Mouse (Mus musculus): ENCODE data around the gene Rala.
"Not testable (repeated sequence)": the region's sequence is repeated elsewhere in the genome, so short reads cannot be mapped to it uniquely, and the experiment has no call there.

The Rala gene

DNA sequence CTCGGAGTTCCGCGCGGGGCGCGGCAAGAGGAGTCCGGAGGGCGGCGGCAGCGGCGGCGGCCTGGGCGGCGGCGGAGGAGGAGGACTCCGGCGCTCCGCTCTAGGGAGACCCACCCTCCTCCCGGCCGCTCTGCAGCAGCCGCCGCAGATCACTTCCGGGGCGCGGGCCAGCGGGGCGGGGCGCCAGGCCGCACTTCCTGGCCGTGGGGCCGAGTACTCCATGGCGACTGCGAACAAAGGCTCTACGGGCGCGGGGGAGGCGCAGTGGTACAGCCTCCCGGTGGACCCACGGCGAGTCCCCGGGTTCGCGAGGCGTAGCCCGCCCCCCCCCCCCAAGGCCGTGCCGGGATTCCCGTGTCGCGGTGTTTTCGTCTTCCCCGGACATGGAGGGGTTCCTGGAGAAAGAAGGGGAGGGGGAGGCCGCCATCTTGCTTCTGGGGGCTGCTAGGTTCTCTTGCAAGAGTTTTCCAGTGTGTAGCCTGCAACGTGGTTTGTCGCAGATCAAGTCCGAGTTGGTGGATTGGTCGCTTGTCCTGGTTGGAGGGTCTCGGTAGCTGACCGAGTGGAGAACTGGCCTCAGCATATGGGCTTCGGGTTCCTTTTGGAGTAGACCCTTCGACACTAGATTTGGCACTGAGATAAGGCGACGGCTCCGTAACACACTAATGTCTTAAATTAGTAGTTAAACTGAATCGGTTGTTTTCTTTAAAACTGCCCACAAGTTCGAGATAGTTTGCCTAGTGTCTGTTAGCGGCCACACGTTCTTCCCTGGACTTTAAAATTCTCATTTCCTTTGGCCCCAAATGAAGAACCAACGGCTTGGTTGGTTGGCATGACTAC, at the start of gene Rala:
TSS of gene Rala (minus strand) at position 162 of the 840 bp plus-strand sequence.
- DNase-seq, result peak; percentile 93 to 97

- DNase-seq, result no peak
Measured at GRCm38 (mm10) chr13:17993515-17993847, 49.4 kb upstream of the Rala start.

GRCm38 (mm10) chr13:17992697-17993514, 48.9 kb upstream of the Rala start, which contains the start of gene Yae1d1:
Yae1d1 (minus strand) TSS chr13:17993349.
- peak; percentile 94 to 95 for DNase-seq

DNA sequence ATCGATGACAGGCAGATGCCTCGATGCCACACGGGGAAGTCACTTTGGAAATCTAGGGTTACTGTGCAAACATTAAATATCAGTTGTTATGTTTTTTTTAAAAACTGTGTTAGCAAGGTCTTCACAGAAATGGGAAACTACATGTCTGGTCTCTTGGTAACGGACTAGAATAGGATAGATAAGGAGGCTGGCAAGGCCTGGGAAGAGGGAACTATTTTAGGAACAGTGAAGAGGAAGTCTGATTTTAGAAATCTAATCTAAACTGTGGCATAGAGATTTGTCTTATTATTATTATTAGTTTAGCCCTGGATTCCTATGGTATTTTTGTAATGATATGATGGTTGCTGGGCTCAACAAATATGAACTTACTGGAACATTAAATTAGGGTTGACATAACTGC, 48.0 kb upstream of the Rala start:
- no peak for DNase-seq

GRCm38 (mm10) chr13:17983194-17983593, 39.2 kb upstream of the Rala start:
- DNase-seq, result peak; percentile 43 to 54

DNA sequence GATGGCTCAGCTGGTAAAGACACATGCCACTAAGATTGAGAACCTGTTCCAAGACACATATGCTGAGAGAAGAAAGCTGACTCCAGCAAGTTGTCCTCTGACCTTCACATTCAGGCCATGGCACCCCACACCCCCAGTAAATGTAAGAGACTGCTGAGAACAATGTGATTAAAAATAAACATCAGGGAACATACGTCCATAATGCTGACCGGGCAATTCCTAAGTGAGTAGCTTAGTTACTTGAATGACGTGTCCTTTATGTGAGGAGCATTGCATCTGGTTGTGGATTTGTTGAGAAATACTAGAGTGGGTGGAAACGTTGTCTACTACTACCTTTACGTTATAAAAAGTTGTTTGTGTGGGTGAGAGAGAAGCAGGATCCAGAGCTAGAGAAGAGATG, 38.6 kb upstream of the Rala start:
- no peak for DNase-seq

DNA sequence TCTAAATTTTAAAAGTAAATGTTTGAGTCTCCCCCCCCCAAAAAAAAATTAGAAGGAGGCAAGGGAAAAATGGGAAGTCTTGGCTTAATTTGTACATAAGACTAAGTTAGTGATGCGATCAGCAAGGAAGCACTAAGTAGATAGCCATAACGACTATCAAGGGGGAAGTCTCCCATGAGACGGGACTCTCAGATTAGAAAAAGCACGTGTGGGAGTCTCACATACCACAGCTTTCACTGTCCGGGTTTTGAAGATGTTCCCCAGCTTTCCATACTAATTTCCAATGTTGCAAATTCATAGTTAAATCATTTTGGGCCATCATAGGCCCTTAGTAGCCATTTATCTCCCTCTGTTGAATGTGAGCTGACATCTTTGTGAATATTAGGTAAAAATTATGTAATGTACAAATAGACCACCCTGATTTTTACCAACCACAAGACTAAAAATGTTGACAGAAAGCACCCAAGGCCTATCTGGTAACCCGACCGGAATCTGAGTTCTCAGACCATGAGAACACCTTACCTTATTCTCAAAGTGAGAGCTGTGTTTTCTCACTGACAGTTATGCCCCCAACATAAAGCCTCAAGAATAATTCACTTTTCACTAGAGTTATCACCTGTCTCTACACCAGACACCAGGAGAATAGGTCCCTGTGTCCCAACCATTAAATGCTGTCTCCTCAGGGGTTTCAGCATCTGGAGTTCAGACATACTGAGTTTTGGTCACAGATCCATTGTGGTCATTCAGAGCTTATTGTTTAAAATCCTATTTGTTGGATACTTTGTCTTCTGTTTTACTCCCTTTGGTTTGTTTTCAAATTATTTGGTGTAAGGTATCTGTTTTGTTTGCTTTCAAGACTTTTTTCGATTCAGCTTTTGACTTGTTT, 33.1 kb upstream of the Rala start:
- DNase-seq, result no peak

GRCm38 (mm10) chr13:17975891-17976290, 31.9 kb upstream of the Rala start:
- no peak for DNase-seq

DNA sequence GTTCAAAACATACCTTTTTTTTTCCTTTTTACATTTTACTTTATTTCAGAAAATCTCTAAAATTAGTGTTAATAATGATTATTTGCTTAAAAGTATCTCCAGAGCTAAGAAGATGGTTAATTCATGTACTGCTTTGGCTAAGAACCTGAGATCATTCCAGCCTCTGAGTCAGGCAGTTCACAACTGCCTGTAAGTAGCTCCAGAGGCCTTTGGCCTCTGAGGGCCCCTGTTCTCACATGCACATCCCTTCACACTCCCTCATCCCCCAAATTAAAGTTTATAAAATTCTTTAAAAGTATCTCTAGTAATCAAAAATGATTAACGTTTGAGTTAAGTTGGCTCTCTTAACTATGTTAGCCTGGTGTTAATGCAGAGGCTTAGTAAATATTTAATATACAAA, 31.4 kb upstream of the Rala start:
- no peak for DNase-seq

- DNase-seq, result no peak
Measured at GRCm38 (mm10) chr13:17974734-17975133, 30.7 kb upstream of the Rala start.

GRCm38 (mm10) chr13:17960613-17961012, 16.6 kb upstream of the Rala start:
- DNase-seq, result no peak

DNA sequence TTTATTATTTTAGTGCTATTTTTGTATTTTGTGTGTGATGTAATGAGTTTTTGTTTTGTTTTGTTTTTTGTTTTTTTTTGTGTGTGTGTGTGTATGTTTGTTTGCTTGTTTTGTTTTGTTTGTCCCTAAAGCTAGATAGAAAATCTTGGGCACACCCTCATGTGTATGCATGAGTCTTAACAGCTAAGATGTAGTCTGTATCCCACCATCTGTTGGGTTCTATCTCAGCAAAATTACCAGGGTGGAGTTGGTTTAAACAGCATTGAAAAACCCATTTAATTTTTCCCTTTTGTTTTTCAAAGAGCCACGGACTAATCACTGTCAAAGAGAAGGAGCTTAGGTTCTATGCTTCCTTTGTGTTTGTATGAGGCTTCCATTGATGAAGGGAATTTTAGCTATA, 10.2 kb upstream of the Rala start:
- no peak for DNase-seq

- DNase-seq, result not testable (repeated sequence)
Measured at GRCm38 (mm10) chr13:17950581-17950980, 6.5 kb upstream of the Rala start.

- DNase-seq, result no peak
Measured at GRCm38 (mm10) chr13:17949555-17949954, 5.5 kb upstream of the Rala start.

DNA sequence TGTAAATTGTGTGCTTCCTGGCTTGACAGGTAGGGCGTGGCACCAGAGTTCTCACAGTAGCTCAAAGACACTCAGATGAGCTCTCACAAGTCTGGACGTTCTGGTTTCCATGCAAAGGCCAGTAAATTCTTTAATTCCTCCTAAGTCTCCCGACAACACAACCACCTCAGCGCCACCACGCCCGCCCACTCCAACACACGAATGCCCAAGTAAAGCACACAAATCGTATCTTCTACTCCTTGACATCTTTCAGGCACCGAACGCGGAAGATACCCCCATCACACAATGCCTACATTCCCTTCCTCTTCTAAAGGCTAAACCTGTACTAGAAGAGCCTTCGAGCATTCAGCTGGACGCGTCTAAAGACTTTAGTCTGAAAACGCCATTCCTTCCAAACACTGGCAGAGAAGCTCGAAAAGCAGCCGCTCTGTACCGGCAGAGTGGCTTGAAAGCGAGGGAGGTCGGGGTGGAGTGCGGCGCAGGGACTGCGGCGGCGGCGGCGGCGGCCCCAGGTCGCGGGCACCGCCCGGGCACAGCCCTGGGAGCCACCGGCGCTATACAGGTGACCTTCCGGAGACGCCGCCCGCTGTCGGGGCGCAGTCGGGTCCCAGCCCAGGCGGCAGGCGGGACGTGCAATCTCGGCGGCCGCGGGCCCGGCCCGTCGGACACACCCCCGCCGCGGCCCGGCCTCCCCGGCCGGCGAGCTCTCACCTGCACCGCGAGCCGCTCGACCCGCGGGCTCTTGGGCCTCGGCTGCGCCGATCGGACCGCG, 547 bp downstream of the Rala start:
- peak in 1 of 2 experiments; percentile 20 for DNase-seq

GRCm38 (mm10) chr13:17942338-17942737, 1.7 kb downstream of the Rala start:
- DNase-seq, result no peak

DNA sequence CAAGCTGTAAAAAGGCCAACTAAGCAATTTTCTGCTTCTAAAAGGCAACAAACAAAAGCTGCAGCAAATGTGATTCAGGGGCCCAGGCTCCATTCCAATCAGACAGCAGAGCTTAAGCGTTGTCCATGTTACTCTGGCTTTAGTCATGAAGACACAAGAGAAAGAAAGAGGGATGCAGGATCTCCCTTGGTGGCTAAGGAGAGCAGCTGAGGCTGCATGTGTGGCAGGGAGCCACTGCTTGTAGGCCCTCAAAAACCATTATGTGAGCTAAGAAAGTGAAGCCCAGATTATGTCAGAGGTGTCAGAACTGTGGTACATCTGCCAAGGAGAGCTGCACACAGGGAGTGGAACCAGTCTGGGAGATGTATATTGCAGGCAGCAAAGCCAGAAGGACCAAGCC, 36.7 kb downstream of the Rala start:
- no peak for DNase-seq

DNA sequence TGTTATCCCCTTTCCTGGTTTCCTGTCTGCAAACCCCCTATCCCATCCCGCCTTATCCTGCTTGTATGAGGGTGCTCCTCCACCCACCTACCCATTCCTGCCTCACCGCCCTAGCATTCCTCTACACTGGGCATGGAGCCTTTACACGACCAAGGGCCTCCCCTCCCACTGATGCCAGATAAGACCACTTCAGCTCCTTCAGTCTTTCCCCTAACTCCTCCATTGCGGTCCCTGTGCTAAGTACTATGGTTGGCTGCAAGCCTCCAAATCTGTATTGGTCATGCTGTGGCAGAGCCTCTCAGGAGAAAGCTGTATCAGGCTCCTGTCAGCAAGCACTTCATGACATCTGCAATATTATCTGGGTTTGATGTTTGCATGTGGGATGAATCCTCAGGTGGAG, 42.6 kb downstream of the Rala start:
- no peak for DNase-seq

DNA sequence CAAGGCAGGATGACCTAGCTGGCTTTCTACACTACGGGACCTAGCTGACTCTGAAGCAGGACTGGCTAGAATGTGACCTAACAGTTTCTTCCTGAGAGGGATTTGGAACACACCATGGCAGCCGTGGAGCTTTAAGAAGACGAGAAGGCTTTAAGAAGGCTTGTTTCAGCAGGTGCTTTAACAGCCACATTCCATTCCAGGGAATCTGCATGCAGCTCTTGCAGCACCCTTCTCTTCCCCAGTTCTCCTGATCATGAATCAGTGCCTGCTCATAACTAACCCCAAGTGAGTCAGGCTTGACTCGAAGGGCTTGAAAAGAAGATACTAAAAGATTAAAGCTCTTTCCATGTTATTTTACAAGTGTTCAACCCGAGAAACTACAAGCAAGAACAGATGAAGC, 43.4 kb downstream of the Rala start:
- DNase-seq, result no peak

GRCm38 (mm10) chr13:17897040-17897439, 47.0 kb downstream of the Rala start:
- DNase-seq, result no peak

DNA sequence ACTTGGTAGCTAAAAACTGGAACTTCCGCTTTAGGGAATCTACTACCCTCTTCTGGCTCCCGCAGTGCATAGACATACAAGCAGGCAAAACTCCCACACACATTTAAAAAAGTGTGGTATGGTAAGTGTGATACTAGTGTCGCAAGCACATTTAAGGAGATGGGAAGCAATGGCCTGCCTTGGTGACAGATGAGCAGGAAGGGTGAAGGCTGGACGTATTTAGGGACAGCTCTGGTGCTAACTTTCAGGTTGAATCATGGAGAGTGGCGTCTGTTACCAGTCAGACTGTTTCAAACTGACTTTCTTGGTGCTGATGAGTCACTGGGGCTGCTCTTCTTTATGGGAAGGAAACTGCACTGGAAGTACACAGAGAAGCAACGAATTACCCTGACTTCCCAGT, 52.5 kb downstream of the Rala start:
- no peak for DNase-seq

- DNase-seq, result no peak
Measured at GRCm38 (mm10) chr13:17884211-17884610, 59.8 kb downstream of the Rala start.

Data from kidney, postnatal 25 days (tissue).